Mouse (Mus musculus): Measurements from ENCODE around the gene Hist1h4a.

GRCm38 (mm10) chr13:23760972-23761864, at the start of gene Hist1h4a:
- peak; percentile 92; the same call in 1 of the 2 replicates for TF ChIP-seq UBTF (IDR thresholded peaks at IDR 0.05; ENCODE audit: borderline replicate concordance, insufficient read depth, low read depth, low read length)
- TF ChIP-seq CTCF (IDR thresholded peaks at IDR 0.05 in 2 of 3, conservative IDR thresholded peaks at IDR 0.05 in 1 of 3; ENCODE audit: control insufficient read depth in 1 of 3, insufficient read depth in 1 of 3, low read depth in 2 of 3, low read length in 3 of 3, poor library complexity in 1 of 3, severe bottlenecking in 1 of 3): no peak
- TF ChIP-seq ZMIZ1 (IDR thresholded peaks at IDR 0.05; ENCODE audit: low read depth, low read length): no peak
- TF ChIP-seq CHD1 (IDR thresholded peaks at IDR 0.05; ENCODE audit: low read depth, low read length): no peak
- TF ChIP-seq POLR2AphosphoS2 (IDR thresholded peaks at IDR 0.05; ENCODE audit: low read length): no peak
- TF ChIP-seq GATA1 (IDR thresholded peaks at IDR 0.05; ENCODE audit: low read depth, low read length): no peak
- TF ChIP-seq E2F4 (IDR thresholded peaks at IDR 0.05; ENCODE audit: borderline replicate concordance, low read depth, low read length): no peak
- no peak for TF ChIP-seq EP300 (IDR thresholded peaks at IDR 0.05; ENCODE audit: low read depth in 1 of 2, low read length in 2 of 2)
- no peak for TF ChIP-seq USF1 (IDR thresholded peaks at IDR 0.05; ENCODE audit: low read depth, low read length)

Measured in MEL (cell line).